Mouse (Mus musculus) myocyte (in vitro differentiated cells): Measurements from ENCODE around the gene Irf2.

Source experiments
- CEBPB ChIP-seq: IDR thresholded peaks from 2 replicates; pipeline ENCODE4 v1.6.1; 2011; ENCODE audit warnings: mild to moderate bottlenecking, moderate library complexity; ENCODE audit not compliant: poor library complexity, insufficient read depth, severe bottlenecking
- E2F4 ChIP-seq: IDR thresholded peaks from one replicate; pipeline ENCODE4 v1.6.1; 2011; ENCODE audit warnings: mild to moderate bottlenecking, control low read depth, moderate library complexity; ENCODE audit not compliant: insufficient read depth
- POLR2A ChIP-seq: IDR thresholded peaks from one replicate; pipeline ENCODE4 v1.6.1; 2011; ENCODE audit warnings: low read depth, mild to moderate bottlenecking, control low read depth, moderate library complexity; ENCODE audit not compliant: insufficient read length
- POLR2AphosphoS2 ChIP-seq: IDR thresholded peaks from one replicate; pipeline ENCODE4 v1.6.1; 2011; ENCODE audit warnings: low read depth, control low read depth; ENCODE audit not compliant: insufficient read length
- SRF ChIP-seq: IDR thresholded peaks from one replicate; pipeline ENCODE4 v1.6.1; 2011; ENCODE audit warnings: low read depth; ENCODE audit not compliant: control insufficient read depth, insufficient read length

DNA sequence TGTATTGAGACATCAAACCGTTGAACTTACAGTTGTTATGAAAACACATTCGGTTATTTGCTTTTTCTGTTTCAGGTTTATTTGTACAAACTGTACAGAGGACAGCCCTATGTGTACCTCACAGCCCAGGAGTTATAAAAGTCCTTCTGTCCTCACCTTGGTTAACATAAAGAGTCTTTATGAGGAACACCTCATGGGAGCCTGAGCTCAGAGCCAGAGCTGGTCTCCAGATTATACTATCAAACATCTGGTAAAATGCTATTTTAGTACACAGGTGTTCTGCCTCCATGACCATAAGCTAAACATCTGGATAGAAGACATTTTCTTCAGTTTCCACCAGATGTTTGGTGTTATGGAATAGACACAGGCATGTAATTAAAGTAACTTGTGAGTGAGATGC, 13.1 kb upstream of the Irf2 start:
- no peak for TF ChIP-seq SRF
- no peak for TF ChIP-seq CEBPB
- TF ChIP-seq POLR2AphosphoS2, result no peak
- no peak for TF ChIP-seq E2F4
- no peak for TF ChIP-seq POLR2A
